Mouse (Mus musculus) left cerebral cortex, postnatal 25 days (tissue): ENCODE measurements at regions not wholly inside any gene's neighbourhood (a gene's known extent, or its start where the extent isn't known, plus 50 kb on each side); places are given as distances from the start of the nearest gene placed in this dataset.

Experiments
- DNase-seq, 2 experiments: peaks; one replicate each; pipeline ENCODE4 v3.0.0; 2022; ENCODE audit warnings: low spot score in 2 of 2, mixed read lengths in 1 of 2
- intact Hi-C: fragments of 180-260 bp; cut with DNase I; formaldehyde crosslinking; loops from one replicate; pipeline ENCODE4 v1.15.1; 2025

- intact Hi-C loops = no loop called here
- no peak for DNase-seq
These were observed 278.0 kb upstream of the Gm5148 start for GRCm38 (mm10) chr3:38002275-38002674.

DNA sequence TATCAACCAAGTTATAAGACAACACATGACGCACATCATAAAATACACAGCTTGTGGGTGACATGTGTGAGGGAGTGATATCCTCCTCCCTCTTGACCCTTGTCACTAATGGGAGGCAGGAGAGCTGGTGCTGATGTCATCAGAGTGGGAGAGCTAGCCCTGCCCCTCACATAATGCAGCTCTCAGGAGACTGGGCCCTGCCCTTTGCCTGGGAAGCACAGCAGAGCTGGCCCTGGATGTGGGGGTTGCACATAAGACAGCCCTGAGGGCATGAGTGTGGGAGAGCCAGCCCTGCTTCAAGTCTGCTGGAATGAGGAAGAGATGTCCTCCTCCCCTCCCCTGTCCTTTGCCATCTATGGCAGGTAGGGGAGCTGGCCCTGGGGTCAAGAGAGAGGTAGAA, 275.5 kb upstream of the Gm5148 start:
- intact Hi-C loops = no loop called here
- no peak for DNase-seq

GRCm38 (mm10) chr3:37997998-37998397, 273.7 kb upstream of the Gm5148 start:
- peak; percentile 21 to 55 for DNase-seq
- intact Hi-C loops = no loop called here

- intact Hi-C loops = no loop called here
- DNase-seq = no peak
These were observed 265.7 kb upstream of the Gm5148 start for GRCm38 (mm10) chr3:37989992-37990391.

DNA sequence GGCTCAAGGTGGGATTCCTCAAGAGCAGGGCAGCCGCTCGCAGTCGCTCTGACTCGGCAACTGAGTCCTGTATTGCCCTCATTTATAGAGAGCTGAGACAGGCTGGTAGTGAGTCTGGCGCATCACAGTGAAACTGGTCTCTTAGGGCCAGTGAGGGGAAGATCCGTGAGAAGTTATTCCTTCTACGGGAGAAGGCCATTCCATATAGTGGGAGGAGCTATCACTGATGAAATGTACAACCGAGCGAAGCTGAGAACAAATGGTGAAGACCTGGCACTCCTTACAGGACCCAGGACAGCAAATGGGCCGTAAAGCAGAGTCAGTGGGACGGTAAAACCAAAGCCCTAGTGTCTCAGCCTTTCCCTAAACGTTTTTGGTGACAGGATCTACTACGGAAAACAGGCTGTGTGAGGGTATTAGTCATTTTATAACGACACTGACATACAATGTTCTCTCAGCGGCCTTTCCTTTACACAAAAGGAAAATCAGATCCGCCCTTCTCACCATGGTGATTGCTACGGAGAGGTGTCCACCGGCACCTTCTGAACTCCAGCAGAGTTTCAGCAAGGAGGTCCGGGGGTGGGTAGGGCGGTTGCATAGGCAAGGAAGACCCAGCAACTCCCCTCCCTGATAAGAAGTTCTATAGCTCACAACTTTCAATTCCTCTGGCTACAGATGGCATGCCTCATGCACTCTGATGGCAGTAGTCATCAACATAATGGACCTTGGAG, 263.6 kb upstream of the Gm5148 start:
- DNase-seq = no peak
- intact Hi-C loops = no loop called here

DNA sequence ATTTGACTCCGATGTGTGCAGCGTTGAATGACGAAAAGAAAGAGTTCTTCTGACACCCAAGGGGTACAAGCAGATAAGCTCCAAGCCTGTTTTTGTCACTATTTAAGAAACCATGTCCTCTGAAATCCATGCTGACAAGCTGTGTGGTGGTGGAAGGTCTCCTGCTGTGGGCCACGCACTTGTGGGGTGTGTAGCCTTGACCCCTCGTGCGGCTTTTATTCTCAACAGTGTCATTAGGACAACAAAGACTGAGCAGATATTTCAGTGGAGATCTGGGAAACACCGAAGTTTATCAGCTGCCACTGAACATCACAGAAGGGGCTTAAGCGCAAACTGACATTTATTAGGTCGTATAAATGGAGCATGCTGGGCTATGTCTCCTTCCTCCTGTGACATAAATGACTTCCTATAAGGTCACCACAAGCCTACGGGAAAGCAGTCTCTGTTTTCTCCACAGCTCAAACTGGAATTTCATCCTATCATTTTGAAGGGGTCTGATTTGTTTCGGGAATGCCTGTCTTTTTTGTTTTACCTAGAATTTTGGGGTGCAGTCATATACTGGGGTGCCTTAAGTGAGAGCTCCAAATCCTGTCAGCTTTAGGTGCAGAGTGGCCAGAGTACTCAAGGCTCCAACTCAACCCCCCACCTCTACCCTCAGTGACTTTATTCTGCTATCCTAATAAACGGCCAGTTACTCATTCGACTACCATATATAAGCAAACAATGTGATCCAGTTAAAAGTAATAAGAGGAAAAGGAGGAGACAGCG, 262.9 kb upstream of the Gm5148 start:
- intact Hi-C loops = no loop called here

GRCm38 (mm10) chr3:37984706-37985105, 260.4 kb upstream of the Gm5148 start:
- DNase-seq = no peak
- intact Hi-C loops = no loop called here

More for the DNA sequence above, 262.9 kb upstream of the Gm5148 start:
- DNase-seq = no peak

DNA sequence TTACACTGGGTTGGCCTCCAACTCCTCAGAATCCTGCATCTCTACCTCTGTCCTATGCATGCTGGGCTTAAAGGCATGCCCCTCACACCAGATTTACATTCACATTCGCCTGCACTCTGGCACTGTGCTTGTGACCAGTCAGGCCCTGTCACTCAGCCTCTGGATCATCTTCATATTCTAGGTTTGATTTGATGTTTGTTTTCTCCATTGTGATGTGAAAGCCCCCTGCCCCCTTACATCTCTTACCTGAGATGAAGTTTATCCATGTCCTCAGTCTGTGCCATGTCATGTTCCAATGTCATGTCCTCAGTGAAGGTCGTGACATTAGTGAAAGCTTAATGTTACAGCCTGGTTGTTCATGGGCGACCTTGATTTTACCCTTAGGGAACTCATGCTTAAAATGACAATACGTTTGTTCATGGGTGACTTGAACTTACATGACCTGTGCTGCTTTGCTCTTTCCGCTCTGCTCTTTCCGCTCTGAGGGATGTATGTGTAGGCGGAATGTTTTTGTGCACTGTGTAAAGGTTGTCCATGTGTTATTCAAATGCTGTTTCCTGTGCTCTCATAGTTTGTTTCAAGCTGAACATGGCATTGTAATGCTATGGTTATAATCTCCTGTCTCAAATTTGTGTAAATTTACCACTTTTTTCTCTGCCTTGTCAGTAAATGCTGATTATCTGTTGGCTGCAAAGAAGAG, 257.3 kb upstream of the Gm5148 start:
- intact Hi-C loops = no loop called here
- no peak for DNase-seq

GRCm38 (mm10) chr3:37979871-37980270, 255.6 kb upstream of the Gm5148 start:
- no peak for DNase-seq
- intact Hi-C loops = no loop called here

- peak; percentile 79 to 97 for DNase-seq
- intact Hi-C loops = no loop called here
These were observed 254.2 kb upstream of the Gm5148 start for GRCm38 (mm10) chr3:37978481-37978880.

DNA sequence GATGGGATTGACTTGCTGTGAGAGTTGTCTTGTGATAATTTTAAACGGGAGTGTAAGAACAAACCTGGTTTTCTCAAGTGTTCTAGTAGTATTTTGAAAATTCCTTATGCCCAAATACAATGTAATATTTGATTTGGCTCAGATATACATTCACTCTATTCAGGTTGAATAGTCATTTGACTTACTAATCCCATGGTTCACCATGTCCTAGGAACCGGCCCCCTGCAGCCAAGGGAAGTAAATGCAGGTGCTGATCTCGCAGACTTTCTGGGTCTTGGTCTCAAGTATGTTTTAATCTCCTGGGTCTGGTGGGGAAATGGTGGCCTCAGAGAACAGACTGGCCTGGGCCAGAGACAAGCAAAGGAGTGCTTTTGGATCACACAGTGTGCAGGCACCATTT, 253.2 kb upstream of the Gm5148 start:
- intact Hi-C loops = no loop called here

GRCm38 (mm10) chr3:37976566-37976965, 252.3 kb upstream of the Gm5148 start:
- DNase-seq = peak; percentile 28 to 30
- intact Hi-C loops = no loop called here

More for the DNA sequence above, 253.2 kb upstream of the Gm5148 start:
- no peak for DNase-seq

DNA sequence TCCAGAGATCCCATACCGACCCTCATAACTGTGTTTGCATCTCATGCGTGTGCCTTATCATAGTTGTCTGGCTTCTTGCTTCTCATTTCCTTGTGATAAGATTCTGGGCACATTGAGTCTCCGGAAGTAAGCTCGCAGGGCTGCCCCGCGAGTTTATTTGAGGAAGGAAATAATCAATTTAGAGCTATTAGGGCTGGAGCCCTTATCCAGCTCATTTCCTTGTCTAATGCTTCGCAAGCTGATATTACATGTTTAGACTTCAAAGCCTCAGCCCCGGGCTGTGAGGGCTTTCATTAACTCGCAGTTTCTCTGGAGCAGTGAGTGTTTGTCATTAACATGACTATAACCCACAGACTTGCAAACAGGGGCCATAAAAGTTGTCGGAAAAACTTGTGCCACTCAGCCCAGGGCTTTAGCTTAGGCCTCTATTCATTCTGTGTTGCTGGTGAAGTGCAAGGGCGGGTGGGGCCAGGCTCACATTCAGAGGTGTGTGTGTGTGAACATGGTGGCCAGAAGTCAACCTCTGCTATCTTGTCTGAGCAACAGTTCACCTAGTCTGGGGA, 251.0 kb upstream of the Gm5148 start:
- intact Hi-C loops = no loop called here
- DNase-seq = no peak

DNA sequence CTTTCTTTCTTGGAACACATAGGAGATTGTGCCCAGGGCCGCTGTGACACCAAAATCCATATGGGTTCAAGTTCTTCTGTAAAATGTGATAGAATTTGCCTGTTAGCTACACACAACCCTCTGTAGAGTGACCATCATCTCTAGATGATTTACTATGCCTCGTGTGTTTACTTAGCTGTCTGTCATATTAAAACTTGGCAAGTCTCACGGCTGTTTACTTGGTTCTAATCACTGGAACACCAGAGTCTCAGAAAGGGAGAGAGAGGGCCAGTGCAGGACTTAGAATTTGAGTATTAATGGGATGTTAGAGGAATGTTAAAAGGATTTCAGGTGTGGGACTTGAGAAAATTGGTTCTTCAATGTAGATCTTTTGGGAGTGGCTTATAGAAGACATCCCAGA, 248.6 kb upstream of the Gm5148 start:
- intact Hi-C loops = no loop called here

GRCm38 (mm10) chr3:37971240-37971639, 246.9 kb upstream of the Gm5148 start:
- intact Hi-C loops = no loop called here

More for the DNA sequence above, 248.6 kb upstream of the Gm5148 start:
- DNase-seq = no peak

GRCm38 (mm10) chr3:37968654-37969053, 244.4 kb upstream of the Gm5148 start:
- no peak for DNase-seq
- intact Hi-C loops = no loop called here

More at GRCm38 (mm10) chr3:37971240-37971639, 246.9 kb upstream of the Gm5148 start:
- no peak for DNase-seq

DNA sequence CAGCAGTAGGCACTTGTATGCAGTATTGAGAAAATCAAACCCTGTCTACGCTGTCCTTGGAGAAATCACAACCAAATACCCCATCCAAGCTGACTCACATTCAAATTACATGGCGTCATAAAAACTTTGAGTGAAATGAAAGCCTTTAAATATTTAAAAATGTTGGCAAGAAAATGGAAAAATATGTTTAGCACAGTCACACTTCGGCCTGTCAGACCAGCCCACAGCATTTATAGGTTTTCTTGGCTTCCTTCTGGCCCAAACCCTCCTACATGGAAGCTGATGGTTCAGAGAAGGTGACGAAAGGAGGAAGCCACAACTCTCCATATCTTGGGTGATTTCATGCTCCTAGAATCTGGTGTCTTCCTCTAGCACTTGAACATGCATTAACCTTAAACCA, 240.9 kb upstream of the Gm5148 start:
- DNase-seq = peak in 1 of 2 experiments; percentile 52
- intact Hi-C loops = no loop called here

- DNase-seq = peak in 1 of 2 experiments; percentile 47
- intact Hi-C loops = loop anchor here (5.0 kb wide), 1 partner anchor 142 kb away; no protein-coding TSS in a partner anchor
These were observed 239.8 kb upstream of the Gm5148 start for GRCm38 (mm10) chr3:37964083-37964482.

DNA sequence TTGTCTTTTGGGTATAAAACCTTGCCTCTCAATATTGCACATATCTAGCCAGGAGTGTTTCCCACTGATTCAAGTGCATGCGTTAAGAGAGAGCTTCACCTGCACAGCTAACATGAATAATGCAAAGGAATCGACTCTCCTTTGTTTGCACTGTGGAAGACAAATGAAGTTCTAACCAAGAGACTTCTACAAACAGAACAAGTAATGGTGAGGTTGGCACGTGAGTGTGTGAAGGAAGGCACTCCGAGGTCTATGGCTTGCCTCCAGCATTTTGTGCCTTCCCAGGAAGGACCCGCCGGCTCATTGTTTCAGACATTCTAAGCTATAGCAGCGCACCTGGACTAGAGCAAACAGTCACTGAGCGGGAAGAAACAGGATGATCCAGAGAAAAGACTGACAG, 238.5 kb upstream of the Gm5148 start:
- no peak for DNase-seq
- intact Hi-C loops = loop anchor here (5.0 kb wide), 1 partner anchor 141 kb away; no protein-coding TSS in a partner anchor
